Mouse (Mus musculus): ENCODE results near the gene Gm29110. TPM values are rescaled to one million over a fixed set of nuclear protein-coding genes. Genes with fewer than 3 reads are reported as not detected.
"Not testable (repeated sequence)": the region's sequence is repeated elsewhere in the genome, so short reads cannot be mapped to it uniquely, and the experiment has no call there.

Gm29110 gene
- not detected for polyA plus RNA-seq (2012; fragmentation: generic; extraction: Trizol)

DNA sequence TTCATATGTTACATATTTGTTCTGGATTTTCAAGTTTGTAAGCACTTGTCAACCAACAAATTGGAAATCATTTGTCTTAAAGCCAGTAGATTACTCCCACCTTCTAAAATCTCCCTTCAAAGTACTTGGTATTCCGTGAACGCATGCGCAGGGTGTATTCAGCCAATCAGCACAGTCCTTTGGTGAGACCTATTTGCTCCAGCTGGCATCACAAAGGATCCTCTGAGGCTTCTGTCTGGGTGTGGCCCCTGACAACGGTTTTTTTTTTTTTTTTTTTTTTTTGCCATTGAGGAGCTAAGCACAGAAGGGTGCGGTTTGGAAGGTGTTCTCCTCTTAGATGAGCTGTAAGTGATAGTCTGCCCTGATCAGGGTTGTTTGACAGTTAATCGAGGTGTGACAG, at the start of gene Gm29110:
Gene Gm29110, plus strand, starts transcription at position 301 of the 400 bp plus-strand sequence.
- not testable (repeated sequence) for H3K36me3 ChIP-seq (ENCODE audit: control insufficient read depth, insufficient read depth); H3ac ChIP-seq (ENCODE audit: control insufficient read depth, insufficient read length); H3K4me3 ChIP-seq; H3K79me2 ChIP-seq (ENCODE audit: control insufficient read depth, insufficient read depth); H3K4me2 ChIP-seq (ENCODE audit: low read depth); H3K27me3 ChIP-seq (ENCODE audit: control insufficient read depth, insufficient read depth, insufficient read length)

Other genes with a start within 250 kb of the Gm29110 start
- gene Gm21913, start 153.4 kb downstream of the Gm29110 start, polyA plus RNA-seq (2012; fragmentation: generic; extraction: Trizol) = not detected